Mouse (Mus musculus) CH12.LX (cell line): ENCODE results near the gene Dnah3.

ENCODE experiments used
- CTCF ChIP-seq, 2 experiments: IDR thresholded peaks in 1 of 2; conservative IDR thresholded peaks in 1 of 2; 2 replicates each; pipeline ENCODE4 v1.5.1; 2011 to 2012; ENCODE audit warnings: low read depth in 2 of 2, low read length in 2 of 2, improper control_type of control experiment in 1 of 2, inconsistent platforms in 1 of 2, mild to moderate bottlenecking in 1 of 2, moderate library complexity in 1 of 2
- HCFC1 ChIP-seq: IDR thresholded peaks from 2 replicates; pipeline ENCODE4 v1.6.1; 2012; ENCODE audit warnings: low read depth, mild to moderate bottlenecking, inconsistent platforms, low read length, improper control_type of control experiment

- no peak for TF ChIP-seq CTCF (conservative IDR thresholded peaks at IDR 0.05 in 1 of 2, IDR thresholded peaks at IDR 0.05 in 1 of 2; ENCODE audit: low read depth in 2 of 2, low read length in 2 of 2)
- TF ChIP-seq HCFC1: no peak
Measured at GRCm38 (mm10) chr7:120103019-120103567, 8.0 kb upstream of the Dnah3 start.
